Mouse (Mus musculus) liver, embryonic 15.5 days (tissue): ENCODE results near the gene Gja1. TPM values are rescaled to one million over a fixed set of nuclear protein-coding genes. Genes with fewer than 3 reads are reported as not detected.
A peak's percentile ranks its signal among the peaks of the same experiment; 100 is the strongest.

Experiments used
- ATAC-seq: fragments of 200-750 bp; cut with Nextera tagmentation; 2 replicates; pipeline ENCODE4 v1.8.0; 2017; ENCODE audit warnings: moderate number of reproducible peaks, mild to moderate bottlenecking, moderate library complexity; ENCODE audit not compliant: insufficient read depth
- H3K27ac ChIP-seq: fragments of 300-500 bp; sonication (generic); replicated peaks from 2 replicates; pipeline ENCODE4 v1.5.1; 2015; ENCODE audit warnings: mild to moderate bottlenecking, inconsistent platforms
- H3K27me3 ChIP-seq: fragments of 300-500 bp; sonication (generic); 2 replicates; pipeline ENCODE4 v1.6.1; 2015; ENCODE audit warnings: mild to moderate bottlenecking, inconsistent platforms
- H3K36me3 ChIP-seq: fragments of 300-500 bp; sonication (generic); replicated peaks from 2 replicates; pipeline ENCODE4 v1.6.1; 2015; ENCODE audit warnings: moderate library complexity, mild to moderate bottlenecking, inconsistent platforms
- H3K4me1 ChIP-seq: fragments of 300-500 bp; sonication (generic); replicated peaks from 2 replicates; pipeline ENCODE4 v1.6.1; 2015; ENCODE audit warnings: inconsistent platforms
- H3K4me2 ChIP-seq: fragments of 300-500 bp; sonication (generic); 2 replicates; pipeline ENCODE4 v1.6.1; 2015; ENCODE audit warnings: moderate library complexity, mild to moderate bottlenecking, inconsistent platforms
- H3K4me3 ChIP-seq: fragments of 300-500 bp; sonication (generic); replicated peaks from 2 replicates; pipeline ENCODE4 v1.5.1; 2015; ENCODE audit warnings: mild to moderate bottlenecking, inconsistent platforms
- H3K9ac ChIP-seq: fragments of 300-500 bp; sonication (generic); 2 replicates; pipeline ENCODE4 v1.6.1; 2015; ENCODE audit warnings: moderate library complexity, mild to moderate bottlenecking, inconsistent platforms
- H3K9me3 ChIP-seq: fragments of 300-500 bp; sonication (generic); replicated peaks from 2 replicates; pipeline ENCODE4 v1.6.1; 2016; ENCODE audit warnings: inconsistent platforms
- WGBS: fragments of 180-500 bp; shearing (Covaris S2); methylation state at CpG from one replicate; pipeline ENCODE4 v1.1.7; 2015; ENCODE audit warnings: mixed read lengths; ENCODE audit not compliant: insufficient replicate concordance; 5-methylcytosine and 5-hydroxymethylcytosine counted together
- polyA plus RNA-seq: library from polyadenylated mRNA; unstranded; fragments of >200 nt; fragmentation: Nextera tagmentation; extraction: Ambion mirVana; gene quantifications from 2 replicates; pipeline ENCODE4 v1.2.1, GENCODE M21; 2015

Gene Gja1
- polyA plus RNA-seq: 4.3 TPM in 2 replicates

- H3K27me3 ChIP-seq: peaks cover 30% of the 10 kb centered on the region
- H3K36me3 ChIP-seq: no peaks in the 10 kb centered on the region
- no peak within 1 kb of the TSS for H3K9ac ChIP-seq
- H3K4me2 ChIP-seq: peak within 1 kb of the TSS; percentile 70
- 0% methylated on average over 23 of the region's 23 CpGs for WGBS
- peak within 1 kb of the TSS; percentile 50 for H3K4me3 ChIP-seq
- ATAC-seq: peak; percentile 34; the same call in 1 of the 2 replicates
- H3K27ac ChIP-seq: no peak within 1 kb of the TSS
- H3K4me1 ChIP-seq: peaks cover 20% of the 10 kb centered on the region
- no peaks in the 10 kb centered on the region for H3K9me3 ChIP-seq
Observed at GRCm38 (mm10) chr10:56377097-56377965, at the start of gene Gja1. Gene Gja1 (plus strand): TSS chr10:56377330.

- ATAC-seq: no peak
Observed at GRCm38 (mm10) chr10:56338851-56339489, 38.2 kb upstream of the Gja1 start.

GRCm38 (mm10) chr10:56360472-56360871 lies 16.7 kb upstream of the Gja1 start:
- 55% methylated on average over 4 of the region's 4 CpGs for WGBS
- ATAC-seq: no peak
- no peak overlapping the region for H3K27ac ChIP-seq

More at GRCm38 (mm10) chr10:56338851-56339489, 38.2 kb upstream of the Gja1 start:
- H3K27ac ChIP-seq: no peak overlapping the region
- H3K4me3 ChIP-seq: no peak overlapping the region
- H3K36me3 ChIP-seq: no peaks in the 10 kb centered on the region
- H3K9ac ChIP-seq: no peak overlapping the region
- H3K4me2 ChIP-seq: no peak overlapping the region
- no peaks in the 10 kb centered on the region for H3K9me3 ChIP-seq
- no peaks in the 10 kb centered on the region for H3K27me3 ChIP-seq
- no peaks in the 10 kb centered on the region for H3K4me1 ChIP-seq
- 45% methylated on average over 6 of the region's 6 CpGs for WGBS

GRCm38 (mm10) chr10:56369073-56369472 lies 8.1 kb upstream of the Gja1 start:
- Histone ChIP-seq H3K27ac (no peak overlapping the region), H3K9me3 (no peaks in the 10 kb centered on the region), H3K27me3 (no peaks in the 10 kb centered on the region), H3K9ac (no peak overlapping the region), H3K4me1 (no peaks in the 10 kb centered on the region), H3K4me3 (no peak overlapping the region), H3K4me2 (no peak overlapping the region), H3K36me3 (no peaks in the 10 kb centered on the region)
- 9% methylated on average over 7 of the region's 7 CpGs for WGBS
- no peak for ATAC-seq

More at GRCm38 (mm10) chr10:56360472-56360871, 16.7 kb upstream of the Gja1 start:
- Histone ChIP-seq H3K4me3 (no peak overlapping the region), H3K9me3 (no peaks in the 10 kb centered on the region), H3K4me2 (no peak overlapping the region), H3K9ac (no peak overlapping the region), H3K36me3 (no peaks in the 10 kb centered on the region), H3K27me3 (no peaks in the 10 kb centered on the region), H3K4me1 (no peaks in the 10 kb centered on the region)

- H3K9me3 ChIP-seq: no peaks in the 10 kb centered on the region
- H3K4me1 ChIP-seq: 0 out of 2 replicates have a peak, but pooled peaks cover 10% of the 10 kb centered on the region
- ATAC-seq: no peak
- no peak overlapping the region for H3K9ac ChIP-seq
- WGBS: 31% methylated on average over 8 of the region's 8 CpGs
- H3K4me2 ChIP-seq: no peak overlapping the region
- H3K36me3 ChIP-seq: no peaks in the 10 kb centered on the region
- no peak overlapping the region for H3K4me3 ChIP-seq
- no peak overlapping the region for H3K27ac ChIP-seq
- H3K27me3 ChIP-seq: peaks cover 18% of the 10 kb centered on the region
Observed at GRCm38 (mm10) chr10:56373021-56373720, 4.0 kb upstream of the Gja1 start.

GRCm38 (mm10) chr10:56374169-56374568 lies 3.0 kb upstream of the Gja1 start:
- Histone ChIP-seq H3K4me3 (no peak overlapping the region), H3K9ac (no peak overlapping the region), H3K27me3 (peaks cover 28% of the 10 kb centered on the region), H3K4me1 (peaks cover 20% of the 10 kb centered on the region), H3K27ac (no peak overlapping the region), H3K4me2 (no peak overlapping the region), H3K36me3 (no peaks in the 10 kb centered on the region), H3K9me3 (no peaks in the 10 kb centered on the region)
- no peak for ATAC-seq
- 45% methylated on average over 5 of the region's 5 CpGs for whole genome bisulfite sequencing

GRCm38 (mm10) chr10:56375906-56376468 lies 1.1 kb upstream of the Gja1 start:
- no peaks in the 10 kb centered on the region for H3K36me3 ChIP-seq
- WGBS: 53% methylated on average over 9 of the region's 9 CpGs
- H3K9ac ChIP-seq: no peak overlapping the region
- peaks cover 20% of the 10 kb centered on the region for H3K4me1 ChIP-seq
- H3K4me3 ChIP-seq: no peak overlapping the region
- ATAC-seq: no peak
- no peak overlapping the region for H3K27ac ChIP-seq
- peaks cover 30% of the 10 kb centered on the region for H3K27me3 ChIP-seq
- no peak overlapping the region for H3K4me2 ChIP-seq
- no peaks in the 10 kb centered on the region for H3K9me3 ChIP-seq

- Histone ChIP-seq H3K9ac (no peak overlapping the region), H3K27me3 (peaks cover 30% of the 10 kb centered on the region), H3K9me3 (no peaks in the 10 kb centered on the region), H3K4me1 (peaks cover 20% of the 10 kb centered on the region), H3K27ac (no peak overlapping the region), H3K4me3 (peak overlapping the region; percentile 50), H3K4me2 (peak overlapping the region; percentile 70), H3K36me3 (no peaks in the 10 kb centered on the region)
- WGBS: under 1% methylated on average over 25 of the region's 25 CpGs
- no peak for ATAC-seq
Observed at GRCm38 (mm10) chr10:56377966-56378647, 977 bp downstream of the Gja1 start.

- peaks cover 20% of the 10 kb centered on the region for H3K4me1 ChIP-seq
- H3K4me2 ChIP-seq: peak overlapping the region; percentile 70
- no peak overlapping the region for H3K27ac ChIP-seq
- no peaks in the 10 kb centered on the region for H3K36me3 ChIP-seq
- no peak overlapping the region for H3K9ac ChIP-seq
- no peak for ATAC-seq
- WGBS: under 1% methylated on average over 35 of the region's 35 CpGs
- no peaks in the 10 kb centered on the region for H3K9me3 ChIP-seq
- peaks cover 30% of the 10 kb centered on the region for H3K27me3 ChIP-seq
- peak overlapping the region; percentile 50 for H3K4me3 ChIP-seq
Observed at GRCm38 (mm10) chr10:56378648-56379254, 1.6 kb downstream of the Gja1 start.

GRCm38 (mm10) chr10:56379720-56380119 lies 2.6 kb downstream of the Gja1 start:
- WGBS: 10% methylated on average over 7 of the region's 7 CpGs
- no peak overlapping the region for H3K9ac ChIP-seq
- H3K27me3 ChIP-seq: peaks cover 30% of the 10 kb centered on the region
- H3K4me3 ChIP-seq: no peak overlapping the region
- H3K4me1 ChIP-seq: peaks cover 20% of the 10 kb centered on the region
- H3K27ac ChIP-seq: no peak overlapping the region
- no peak overlapping the region for H3K4me2 ChIP-seq
- ATAC-seq: no peak
- no peaks in the 10 kb centered on the region for H3K36me3 ChIP-seq
- H3K9me3 ChIP-seq: no peaks in the 10 kb centered on the region
